Comparison of ENCODE assay signal across 8 mouse cellular contexts in genomic region chr11:100692164-100692616, GRCm38 (mm10). TPM values are rescaled to one million over a fixed set of nuclear protein-coding genes. Genes with fewer than 3 reads are reported as not detected.
DNase-seq lines count a peak whose midpoint lies in the region; ATAC-seq and TF ChIP-seq lines count a peak whose summit lies in the region.

Gene Zfp385c, minus strand, starts transcription at chr11:100692455.

- no peaks in the 10 kb centered on the region for H3K36me3 ChIP-seq in E14TG2a.4 (ENCODE audit: insufficient read depth, low read length)
- no peaks in the 10 kb centered on the region for H3K36me3 ChIP-seq in hindbrain, embryonic 16.5 days (ENCODE audit: control insufficient read depth, insufficient read depth, low read length)

- H3K27me3 ChIP-seq in E14TG2a.4 (ENCODE audit: insufficient read depth, low read length) = peaks cover 30% of the 10 kb centered on the region
- peaks cover 7% of the 10 kb centered on the region for H3K27me3 ChIP-seq in hindbrain, embryonic 16.5 days (replicated peaks; ENCODE audit: control insufficient read depth, insufficient read depth, low read length)

- ATAC-seq in hindbrain, embryonic 16.5 days = no peak
- 0 out of 2 replicates have a peak, but pooled peaks have one; percentile 18 for ATAC-seq in megakaryocyte progenitor cell, adult 5-6 weeks (replicated peaks; ENCODE audit: poor library complexity)

- H3K4me2 ChIP-seq in hindbrain, embryonic 16.5 days (ENCODE audit: low read length) = peak within 1 kb of the TSS; percentile 60

- peaks cover 43% of the 10 kb centered on the region for H3K4me1 ChIP-seq in E14TG2a.4 (replicated peaks; ENCODE audit: low read depth, low read length)
- H3K4me1 ChIP-seq in hindbrain, embryonic 16.5 days (ENCODE audit: control insufficient read depth, insufficient read depth, low read depth, low read length) = peaks cover 7% of the 10 kb centered on the region

- DNase-seq in embryo, embryonic 9.5 days (ENCODE audit: extremely low spot score) = peak; percentile 27
- no peak for DNase-seq in embryo, embryonic 10 days (ENCODE audit: low spot score)
- no peak for DNase-seq in MN1 (ENCODE audit: low spot score)
- no peak for DNase-seq in adrenal gland, postnatal 14 days
- no peak for DNase-seq in layer of hippocampus, adult 8-10 months (ENCODE audit: low spot score in 2 of 2)

- no peak for TF ChIP-seq CTCF in E14TG2a.4 (conservative IDR thresholded peaks at IDR 0.05; ENCODE audit: low read length)

- WGBS in hindbrain, embryonic 16.5 days = 1% methylated on average over 23 of the region's 23 CpGs

- H3K9ac ChIP-seq in hindbrain, embryonic 16.5 days (ENCODE audit: low read depth, low read length) = peak within 1 kb of the TSS; percentile 39

- H3K9me3 ChIP-seq in E14TG2a.4 (ENCODE audit: low read length) = no peaks in the 10 kb centered on the region
- no peaks in the 10 kb centered on the region for H3K9me3 ChIP-seq in hindbrain, embryonic 16.5 days (ENCODE audit: control insufficient read depth, low read length)

- no peak within 1 kb of the TSS for H3K27ac ChIP-seq in hindbrain, embryonic 16.5 days (ENCODE audit: low read depth, low read length)

- peak within 1 kb of the TSS; percentile 72 for H3K4me3 ChIP-seq in E14TG2a.4 (replicated peaks; ENCODE audit: low read length)
- H3K4me3 ChIP-seq in hindbrain, embryonic 16.5 days (ENCODE audit: low read length) = peak within 1 kb of the TSS; percentile 28

RNA-seq across cellular contexts. Expression of gene Zfp385c, which starts in this region (rescaled TPM):
- polyA plus RNA-seq in hindbrain, embryonic 16.5 days (2015; fragmentation: Nextera tagmentation; extraction: Ambion mirVana) = 2.0 and 2.3 TPM in 2 replicates
- not detected in 2 replicates for total RNA-seq in megakaryocyte progenitor cell, adult 5-6 weeks (2015)
- total RNA-seq in megakaryocyte progenitor cell, adult 5-6 weeks (2017) = not detected in 2 replicates
- total RNA-seq in adrenal gland, postnatal 14 days (2021) = 0.19 TPM in 1 of 2 replicates, not detected in the other
- total RNA-seq in layer of hippocampus, adult 8-10 months (2022) = under 1 TPM in 3 of 4 experiments, not detected in 1; 0.16 to 0.41 (median 0.18) TPM

Comparison
In these comparisons a context has a peak if more than half of its experiments do, and no peak if none do; other contexts are left out.
1. Peak in ATAC-seq in megakaryocyte progenitor cell, adult 5-6 weeks; RNA of the gene not detected or under 1 TPM.